10 mouse cellular contexts compared by ENCODE assay signal in genomic region chr7:3264390-3265022, GRCm38 (mm10). TPM values are rescaled to one million over a fixed set of nuclear protein-coding genes. Genes with fewer than 3 reads are reported as not detected.
DNase-seq lines count a peak whose midpoint lies in the region; ATAC-seq and TF ChIP-seq lines count a peak whose summit lies in the region.
"Had no signal": no experiment of that assay in that cellular context is flagged by ENCODE, and none has a peak within 500 bp of the region (broad histone marks: within the 10 kb centered on the region; RNA-seq: fewer than 3 reads in every experiment).

No protein-coding gene starts in this region.

- 49% methylated on average over 22 of the region's 22 CpGs for WGBS in hindbrain, embryonic 13.5 days

- H3K27ac ChIP-seq in gastrocnemius, adult 2 months = no peak overlapping the region
- H3K27ac ChIP-seq in hindbrain, embryonic 13.5 days = no peak overlapping the region
- H3K27ac ChIP-seq in left cerebral cortex, adult 2 months = no peak overlapping the region

- no peaks in the 10 kb centered on the region for H3K9me3 ChIP-seq in E14TG2a.4 (ENCODE audit: low read length)
- no peaks in the 10 kb centered on the region for H3K9me3 ChIP-seq in hindbrain, embryonic 13.5 days

- H3K4me1 ChIP-seq in E14TG2a.4 (replicated peaks; ENCODE audit: low read depth, low read length) = peaks cover 75% of the 10 kb centered on the region
- H3K4me1 ChIP-seq in hindbrain, embryonic 13.5 days (replicated peaks) = no peaks in the 10 kb centered on the region

- H3K27me3 ChIP-seq in E14TG2a.4 (ENCODE audit: insufficient read depth, low read length) = peaks cover 12% of the 10 kb centered on the region
- H3K27me3 ChIP-seq in hindbrain, embryonic 13.5 days = peaks cover 10% of the 10 kb centered on the region; the same call in 1 of the 2 replicates

- H3K36me3 ChIP-seq in E14TG2a.4 (ENCODE audit: insufficient read depth, low read length) = no peaks in the 10 kb centered on the region
- H3K36me3 ChIP-seq in hindbrain, embryonic 13.5 days = no peaks in the 10 kb centered on the region

- no peak for ATAC-seq in hindbrain, embryonic 13.5 days (ENCODE audit: low FRiP score)
- peak; percentile 26; the same call in 1 of the 2 replicates for ATAC-seq in megakaryocyte progenitor cell, adult 5-6 weeks (replicated peaks; ENCODE audit: poor library complexity)

- peak; percentile 12; the same call in 1 of the 2 replicates for TF ChIP-seq CTCF in gastrocnemius, adult 2 months (IDR thresholded peaks at IDR 0.05)
- TF ChIP-seq CTCF in E14TG2a.4 (conservative IDR thresholded peaks at IDR 0.05; ENCODE audit: low read length) = no peak
- TF ChIP-seq CTCF in left cerebral cortex, adult 2 months (IDR thresholded peaks at IDR 0.05) = no peak

- H3K4me2 ChIP-seq in hindbrain, embryonic 13.5 days = peak overlapping the region; percentile 32

- no peak for DNase-seq in gastrocnemius, adult 2 months
- DNase-seq in gastrocnemius, postnatal 25 days = no peak
- DNase-seq in gastrocnemius, adult 18-20 months (ENCODE audit: low spot score) = no peak
- no peak for DNase-seq in adrenal gland, postnatal 36 days
- DNase-seq in left cerebral cortex, adult 2 months (ENCODE audit: extremely low spot score in 1 of 2, low spot score in 2 of 2) = no peak
- DNase-seq: adrenal gland, postnatal 25 days had no signal

- H3K4me3 ChIP-seq in gastrocnemius, adult 2 months = peak overlapping the region; percentile 40
- H3K4me3 ChIP-seq in E14TG2a.4 (replicated peaks; ENCODE audit: low read length) = peak overlapping the region; percentile 80
- H3K4me3 ChIP-seq in hindbrain, embryonic 13.5 days = no peak overlapping the region
- H3K4me3 ChIP-seq in left cerebral cortex, adult 2 months = no peak overlapping the region
- H3K4me3 ChIP-seq: myocyte had no signal

- H3K9ac ChIP-seq in hindbrain, embryonic 13.5 days = 0 out of 2 replicates have a peak overlapping the region, but pooled peaks have one; percentile 3

- intact Hi-C loops in gastrocnemius, adult 2 months (cut with DNase I) = loop anchor here (5.0 kb wide), 1 partner anchor 38 kb away; no protein-coding TSS in a partner anchor
- intact Hi-C loops in left cerebral cortex, adult 2 months (cut with DNase I) = loop anchor here (5.0 kb wide), 1 partner anchor 38 kb away; no protein-coding TSS in a partner anchor

RNA-seq across cellular contexts. Expression of gene Nlrp12, which starts 15.0 kb away (rescaled TPM):
- total RNA-seq in gastrocnemius, adult 2 months (2021) = not detected
- total RNA-seq in gastrocnemius, postnatal 25 days (2021) = not detected
- polyA plus RNA-seq in hindbrain, embryonic 13.5 days (2015; fragmentation: Nextera tagmentation; extraction: Ambion mirVana) = 0.05 TPM in 1 of 2 replicates, not detected in the other
- total RNA-seq in megakaryocyte progenitor cell, adult 5-6 weeks (2015) = 0.83 and 1.4 TPM in 2 replicates
- 2.3 and 2.7 TPM in 2 replicates for total RNA-seq in megakaryocyte progenitor cell, adult 5-6 weeks (2017)
- not detected for total RNA-seq in gastrocnemius, adult 18-20 months (2021)
- under 1 TPM in 1 of 2 experiments, not detected in 1; 0.07 TPM for total RNA-seq in adrenal gland, postnatal 36 days (2021)
- under 1 TPM in 1 of 2 experiments, not detected in 1; 0.11 TPM for total RNA-seq in left cerebral cortex, adult 2 months (2021)
- total RNA-seq: adrenal gland, postnatal 25 days had no signal
- polyA plus RNA-seq: myocyte had no signal

RNA-seq across cellular contexts. Expression of gene Myadm, which starts 24.4 kb away (rescaled TPM):
- total RNA-seq in gastrocnemius, adult 2 months (2021) = 10 to 100 TPM; 17.8 to 37.2 TPM
- 10 to 100 TPM; 31.7 to 45.4 TPM for total RNA-seq in gastrocnemius, postnatal 25 days (2021)
- 29.0 and 29.8 TPM in 2 replicates for polyA plus RNA-seq in hindbrain, embryonic 13.5 days (2015; fragmentation: Nextera tagmentation; extraction: Ambion mirVana)
- 12.8 and 13.8 TPM in 2 replicates for total RNA-seq in megakaryocyte progenitor cell, adult 5-6 weeks (2015)
- 3.2 and 3.7 TPM in 2 replicates for total RNA-seq in megakaryocyte progenitor cell, adult 5-6 weeks (2017)
- 10 to 100 TPM; 21.1 to 38.5 TPM for total RNA-seq in gastrocnemius, adult 18-20 months (2021)
- total RNA-seq in adrenal gland, postnatal 36 days (2021) = 10 to 100 TPM; 67.8 to 81.2 TPM
- 10 to 100 TPM; 61.9 to 62.1 TPM for total RNA-seq in left cerebral cortex, adult 2 months (2021)

RNA-seq across cellular contexts. Expression of gene Prkcg, which starts 24.5 kb away (rescaled TPM):
- total RNA-seq in gastrocnemius, adult 2 months (2021) = under 1 TPM; 0.78 to 0.84 TPM
- 1 to 10 TPM; 1.3 TPM for total RNA-seq in gastrocnemius, postnatal 25 days (2021)
- 0.81 and 0.83 TPM in 2 replicates for polyA plus RNA-seq in hindbrain, embryonic 13.5 days (2015; fragmentation: Nextera tagmentation; extraction: Ambion mirVana)
- 0.10 and 0.32 TPM in 2 replicates for total RNA-seq in megakaryocyte progenitor cell, adult 5-6 weeks (2015)
- total RNA-seq in megakaryocyte progenitor cell, adult 5-6 weeks (2017) = not detected in 2 replicates
- under 1 TPM; 0.30 to 0.76 TPM for total RNA-seq in gastrocnemius, adult 18-20 months (2021)
- under 1 TPM; 0.56 to 0.89 TPM for total RNA-seq in adrenal gland, postnatal 36 days (2021)
- total RNA-seq in left cerebral cortex, adult 2 months (2021) = 100 to 1,000 TPM; 262 to 263 TPM

Comparison
In these comparisons a context has a peak if more than half of its experiments do, and no peak if none do; other contexts are left out.
1. H3K4me3 ChIP-seq: peak in gastrocnemius, adult 2 months (single experiment) and E14TG2a.4 (single experiment); none in hindbrain, embryonic 13.5 days (single experiment) and left cerebral cortex, adult 2 months (single experiment).
2. RNA of gene Prkcg, which starts 24.5 kb away (total RNA-seq): 262 to 263 TPM in left cerebral cortex, adult 2 months; 1.3 TPM in gastrocnemius, postnatal 25 days, 0.56 to 0.89 TPM in adrenal gland, postnatal 36 days, 0.78 to 0.84 TPM in gastrocnemius, adult 2 months, 0.30 to 0.76 TPM in gastrocnemius, adult 18-20 months and 0.10 to 0.32 TPM in megakaryocyte progenitor cell, adult 5-6 weeks; every median in the first group is over 100 times any median in the second.